Mouse (Mus musculus) limb, embryonic 10.5 days (tissue): Measurements from ENCODE around the gene Scarb1. TPM values are rescaled to one million over a fixed set of nuclear protein-coding genes. Genes with fewer than 3 reads are reported as not detected.

Experiments used
- DNase-seq: peaks from one replicate; pipeline ENCODE4 v3.0.0-alpha.2; 2017; ENCODE audit warnings: low spot score
- H3K27ac ChIP-seq: fragments of 300-500 bp; sonication (generic); 2 replicates; pipeline ENCODE4 v1.5.1; 2016; ENCODE audit warnings: mild to moderate bottlenecking
- H3K27me3 ChIP-seq: fragments of 300-500 bp; sonication (generic); 2 replicates; pipeline ENCODE4 v1.6.1; 2016; ENCODE audit warnings: low read depth, mild to moderate bottlenecking; ENCODE audit not compliant: poor library complexity, severe bottlenecking
- H3K36me3 ChIP-seq: fragments of 300-500 bp; sonication (generic); 2 replicates; pipeline ENCODE4 v1.6.1; 2016; ENCODE audit warnings: mild to moderate bottlenecking, moderate library complexity
- H3K4me1 ChIP-seq: fragments of 300-500 bp; sonication (generic); 2 replicates; pipeline ENCODE4 v1.6.1; 2016
- H3K4me3 ChIP-seq: fragments of 300-500 bp; sonication (generic); 2 replicates; pipeline ENCODE4 v1.5.1; 2016; ENCODE audit warnings: mild to moderate bottlenecking, moderate library complexity
- H3K9me3 ChIP-seq: fragments of 300-500 bp; sonication (generic); replicated peaks from 2 replicates; pipeline ENCODE4 v1.6.1; 2016; ENCODE audit warnings: mild to moderate bottlenecking
- WGBS: fragments of 180-500 bp; shearing (Covaris S2); methylation state at CpG from one replicate; pipeline ENCODE4 v1.1.7; 2016; 5-methylcytosine and 5-hydroxymethylcytosine counted together
- polyA plus RNA-seq: library from polyadenylated mRNA; unstranded; fragments of >200 nt; fragmentation: Nextera tagmentation; extraction: Ambion mirVana; gene quantifications from 2 replicates; pipeline ENCODE4 v1.2.1, GENCODE M21; 2016

Gene Scarb1
- polyA plus RNA-seq, 1 experiment from 2014 or later = 43.5 TPM

GRCm38 (mm10) chr5:125337012-125337411, 3.9 kb downstream of the Scarb1 start:
- H3K27ac ChIP-seq = no peak overlapping the region
- DNase-seq = no peak
- H3K9me3 ChIP-seq = no peaks in the 10 kb centered on the region
- peaks cover 35% of the 10 kb centered on the region for H3K4me1 ChIP-seq
- no peaks in the 10 kb centered on the region for H3K36me3 ChIP-seq
- peaks cover 10% of the 10 kb centered on the region for H3K27me3 ChIP-seq
- no peak overlapping the region for H3K4me3 ChIP-seq
- 54% methylated on average over 9 of the region's 9 CpGs for WGBS

- no peak overlapping the region for H3K4me3 ChIP-seq
- no peaks in the 10 kb centered on the region for H3K27me3 ChIP-seq
- H3K9me3 ChIP-seq = no peaks in the 10 kb centered on the region
- 89% methylated on average over 6 of the region's 6 CpGs for WGBS
- H3K27ac ChIP-seq = no peak overlapping the region
- peaks cover 30% of the 10 kb centered on the region for H3K4me1 ChIP-seq
- no peak for DNase-seq
- no peaks in the 10 kb centered on the region for H3K36me3 ChIP-seq
Measured at GRCm38 (mm10) chr5:125333009-125333408, 7.9 kb downstream of the Scarb1 start.

GRCm38 (mm10) chr5:125332333-125332732, 8.6 kb downstream of the Scarb1 start:
- DNase-seq = no peak
- no peaks in the 10 kb centered on the region for H3K27me3 ChIP-seq
- H3K27ac ChIP-seq = peak overlapping the region; percentile 4; the same call in 1 of the 2 replicates
- WGBS = 85% methylated on average over 4 of the region's 4 CpGs
- no peak overlapping the region for H3K4me3 ChIP-seq
- no peaks in the 10 kb centered on the region for H3K36me3 ChIP-seq
- no peaks in the 10 kb centered on the region for H3K9me3 ChIP-seq
- peaks cover 37% of the 10 kb centered on the region for H3K4me1 ChIP-seq

DNA sequence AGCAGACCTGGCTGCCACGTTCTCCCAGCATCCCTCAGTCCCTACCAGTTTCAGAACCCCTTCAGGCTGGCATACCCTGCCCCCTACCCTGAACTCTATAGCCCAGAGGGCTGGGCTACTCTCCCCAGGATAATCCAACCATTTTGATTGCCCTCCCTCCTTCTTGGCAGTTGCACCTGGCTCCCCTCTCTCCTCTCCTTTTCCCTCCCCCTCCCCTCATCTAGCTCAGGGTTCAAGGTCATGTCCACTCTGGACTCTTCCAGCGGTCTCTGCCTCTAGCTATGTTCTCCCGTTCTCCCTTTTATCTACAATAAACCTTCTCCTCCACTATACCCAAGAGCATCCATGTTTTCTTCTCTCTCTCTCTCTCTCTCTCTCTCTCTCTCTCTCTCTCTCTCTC, 9.1 kb downstream of the Scarb1 start:
- H3K36me3 ChIP-seq = no peaks in the 10 kb centered on the region
- H3K27me3 ChIP-seq = no peaks in the 10 kb centered on the region
- 34% methylated on average over 3 of the region's 3 CpGs for WGBS
- no peak overlapping the region for H3K4me3 ChIP-seq
- no peaks in the 10 kb centered on the region for H3K9me3 ChIP-seq
- H3K4me1 ChIP-seq = peaks cover 38% of the 10 kb centered on the region
- no peak for DNase-seq
- H3K27ac ChIP-seq = peak overlapping the region; percentile 21

- Histone ChIP-seq H3K36me3 (no peaks in the 10 kb centered on the region), H3K27me3 (no peaks in the 10 kb centered on the region), H3K4me3 (no peak overlapping the region), H3K9me3 (no peaks in the 10 kb centered on the region), H3K4me1 (peaks cover 38% of the 10 kb centered on the region), H3K27ac (peak overlapping the region; percentile 54)
- 41% methylated on average over 3 of the region's 3 CpGs for WGBS
- DNase-seq = no peak
Measured at GRCm38 (mm10) chr5:125331094-125331493, 9.8 kb downstream of the Scarb1 start.

- peak overlapping the region; percentile 54 for H3K27ac ChIP-seq
- H3K27me3 ChIP-seq = no peaks in the 10 kb centered on the region
- 65% methylated on average over 8 of the region's 8 CpGs for WGBS
- peaks cover 41% of the 10 kb centered on the region for H3K4me1 ChIP-seq
- DNase-seq = no peak
- no peak overlapping the region for H3K4me3 ChIP-seq
- 0 out of 2 replicates have a peak, but pooled peaks cover under 1% of the 10 kb centered on the region for H3K36me3 ChIP-seq
- H3K9me3 ChIP-seq = no peaks in the 10 kb centered on the region
Measured at GRCm38 (mm10) chr5:125330656-125331055, 10.2 kb downstream of the Scarb1 start.

DNA sequence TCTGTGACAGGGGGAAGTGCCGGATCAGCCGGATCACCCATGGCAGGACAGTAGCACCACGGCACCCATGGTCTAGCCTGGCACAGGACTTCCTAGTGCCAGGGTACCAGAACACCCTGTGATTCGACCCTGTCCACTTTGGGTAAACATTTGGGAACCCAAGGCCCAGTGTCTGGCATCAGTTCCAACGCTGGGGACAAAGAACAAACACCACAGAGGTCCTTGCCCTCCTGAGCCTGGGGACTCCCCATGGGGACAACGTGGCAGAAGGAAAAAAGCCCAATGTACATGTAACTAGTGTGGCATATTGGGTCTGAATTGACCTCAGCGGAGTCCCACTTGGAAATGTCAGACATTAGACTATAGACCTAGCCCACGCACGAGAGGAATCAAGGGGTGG, 10.7 kb downstream of the Scarb1 start:
- Histone ChIP-seq H3K36me3 (peaks cover 5% of the 10 kb centered on the region; the same call in 1 of the 2 replicates), H3K27me3 (no peaks in the 10 kb centered on the region), H3K4me1 (peaks cover 41% of the 10 kb centered on the region), H3K9me3 (no peaks in the 10 kb centered on the region), H3K27ac (peak overlapping the region; percentile 54; the same call in 1 of the 2 replicates), H3K4me3 (no peak overlapping the region)
- 87% methylated on average over 9 of the region's 9 CpGs for WGBS
- no peak for DNase-seq

- peak; percentile 64 for DNase-seq
- H3K4me1 ChIP-seq = peaks cover 46% of the 10 kb centered on the region
- peak overlapping the region; percentile 71; the same call in 1 of the 2 replicates for H3K27ac ChIP-seq
- WGBS = 56% methylated on average over 18 of the region's 18 CpGs
- peak overlapping the region; percentile 49 for H3K4me3 ChIP-seq
- H3K36me3 ChIP-seq = peaks cover 8% of the 10 kb centered on the region; the same call in 1 of the 2 replicates
- H3K9me3 ChIP-seq = no peaks in the 10 kb centered on the region
- no peaks in the 10 kb centered on the region for H3K27me3 ChIP-seq
Measured at GRCm38 (mm10) chr5:125327596-125328385, 13.1 kb downstream of the Scarb1 start.

- Histone ChIP-seq H3K9me3 (no peaks in the 10 kb centered on the region), H3K4me1 (peaks cover 34% of the 10 kb centered on the region), H3K36me3 (peaks cover 8% of the 10 kb centered on the region; the same call in 1 of the 2 replicates), H3K4me3 (no peak overlapping the region), H3K27ac (no peak overlapping the region), H3K27me3 (no peaks in the 10 kb centered on the region)
- WGBS = 86% methylated on average over 8 of the region's 8 CpGs
- no peak for DNase-seq
Measured at GRCm38 (mm10) chr5:125326351-125326750, 14.5 kb downstream of the Scarb1 start.

DNA sequence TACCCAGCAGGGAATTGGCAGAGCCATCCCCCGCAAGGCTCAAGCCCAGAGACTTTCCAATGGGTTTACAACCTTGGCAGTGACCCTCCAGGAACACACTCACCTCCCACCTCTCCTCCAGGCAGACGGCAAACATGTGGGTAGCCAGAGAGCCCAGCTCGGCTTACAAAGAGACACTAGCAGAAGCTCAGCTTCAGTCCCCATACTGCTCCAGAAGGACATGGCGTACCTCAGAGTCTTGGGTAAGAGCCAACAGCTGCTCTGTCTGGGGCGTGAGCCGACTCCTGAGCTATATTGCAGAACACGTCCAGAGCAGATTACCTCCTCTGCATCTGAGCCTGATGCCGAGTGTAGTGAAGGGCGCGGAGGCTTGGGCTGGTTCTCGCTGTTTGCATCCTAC, 15.0 kb downstream of the Scarb1 start:
- Histone ChIP-seq H3K36me3 (peaks cover 8% of the 10 kb centered on the region; the same call in 1 of the 2 replicates), H3K27ac (no peak overlapping the region), H3K4me1 (peaks cover 29% of the 10 kb centered on the region), H3K9me3 (no peaks in the 10 kb centered on the region), H3K27me3 (no peaks in the 10 kb centered on the region), H3K4me3 (no peak overlapping the region)
- no peak for DNase-seq
- WGBS = 80% methylated on average over 11 of the region's 11 CpGs

DNA sequence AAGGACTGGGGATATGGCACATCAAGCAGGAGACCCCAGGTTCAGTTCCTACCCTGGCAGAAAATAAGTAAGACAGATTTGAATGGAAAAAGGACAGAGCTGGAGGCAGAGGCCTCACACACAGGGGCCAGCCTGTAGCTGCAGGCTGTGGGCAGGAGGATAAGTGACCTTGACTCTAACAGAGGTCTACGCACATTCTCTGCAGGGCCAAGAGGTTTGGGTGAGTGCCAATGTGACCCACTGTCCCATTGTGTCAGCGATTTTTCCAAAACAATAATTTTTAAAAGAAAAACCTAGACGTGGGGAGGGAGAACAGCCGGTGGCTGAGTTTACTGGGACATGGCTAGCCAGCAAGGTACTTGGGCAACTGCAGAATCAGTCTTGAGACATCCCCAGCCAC, 15.6 kb downstream of the Scarb1 start:
- DNase-seq = no peak
- H3K27me3 ChIP-seq = no peaks in the 10 kb centered on the region
- no peak overlapping the region for H3K4me3 ChIP-seq
- no peak overlapping the region for H3K27ac ChIP-seq
- H3K36me3 ChIP-seq = peaks cover 8% of the 10 kb centered on the region; the same call in 1 of the 2 replicates
- no peaks in the 10 kb centered on the region for H3K9me3 ChIP-seq
- peaks cover 23% of the 10 kb centered on the region for H3K4me1 ChIP-seq
- WGBS = 94% methylated on average over 4 of the region's 4 CpGs

DNA sequence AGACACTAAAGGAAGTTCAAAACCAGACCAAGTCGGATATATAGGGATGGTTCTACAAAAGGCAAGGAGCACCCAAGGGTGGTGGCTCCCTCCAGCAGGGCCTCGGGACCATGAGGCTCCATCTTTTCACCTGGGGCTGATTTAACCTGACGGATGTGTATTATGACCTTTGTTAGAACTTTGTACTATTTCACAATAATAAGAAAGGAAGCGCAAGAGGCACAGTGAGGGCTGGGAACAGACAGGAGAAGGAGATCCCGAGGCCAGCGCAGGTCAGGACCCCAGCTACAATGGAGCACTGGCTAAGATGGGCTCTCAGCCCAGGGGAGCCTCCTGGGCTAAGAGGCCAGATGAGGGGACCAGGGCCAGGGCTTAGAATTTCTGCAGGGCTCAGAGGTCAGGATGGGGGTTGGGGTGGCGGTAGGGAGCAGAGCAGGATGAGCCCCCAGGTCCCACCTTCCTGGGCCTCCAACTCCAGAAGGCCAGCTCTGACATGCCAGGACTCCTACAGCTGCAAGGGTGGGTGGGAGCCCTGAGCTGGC, 16.9 kb downstream of the Scarb1 start:
- DNase-seq = no peak
- Histone ChIP-seq H3K36me3 (peaks cover 12% of the 10 kb centered on the region; the same call in 1 of the 2 replicates), H3K27ac (no peak overlapping the region), H3K4me1 (peaks cover 19% of the 10 kb centered on the region), H3K4me3 (no peak overlapping the region), H3K27me3 (no peaks in the 10 kb centered on the region), H3K9me3 (no peaks in the 10 kb centered on the region)
- 82% methylated on average over 7 of the region's 7 CpGs for WGBS

- Histone ChIP-seq H3K27ac (peak overlapping the region; percentile 6; the same call in 1 of the 2 replicates), H3K27me3 (no peaks in the 10 kb centered on the region), H3K9me3 (no peaks in the 10 kb centered on the region), H3K4me3 (no peak overlapping the region), H3K4me1 (peaks cover 18% of the 10 kb centered on the region), H3K36me3 (peaks cover 15% of the 10 kb centered on the region)
- no peak for DNase-seq
- 87% methylated on average over 6 of the region's 6 CpGs for WGBS
Measured at GRCm38 (mm10) chr5:125323128-125323527, 17.8 kb downstream of the Scarb1 start.
